Mouse (Mus musculus): ENCODE results near the gene Zdhhc5. TPM values are rescaled to one million over a fixed set of nuclear protein-coding genes. Genes with fewer than 3 reads are reported as not detected.

Gene Zdhhc5
- polyA plus RNA-seq, 1 experiment, result 61.8 TPM

GRCm38 (mm10) chr2:84647051-84647568 is 67.9 kb downstream of the Zdhhc5 start:
- no peak for DNase-seq (ENCODE audit: low read depth)

GRCm38 (mm10) chr2:84646138-84646537 is 68.8 kb downstream of the Zdhhc5 start:
- DNase-seq (ENCODE audit: low read depth), result no peak

- no peak for DNase-seq (ENCODE audit: low read depth)
Observed at GRCm38 (mm10) chr2:84640833-84641232, 74.1 kb downstream of the Zdhhc5 start.

GRCm38 (mm10) chr2:84638428-84639220 is 76.4 kb downstream of the Zdhhc5 start:
- no peak for DNase-seq (ENCODE audit: low read depth)

Other genes starting within 250 kb of the Zdhhc5 start
- gene Tfpi, start 238.4 kb downstream of the Zdhhc5 start, polyA plus RNA-seq (2012; rRNA removed), result 6.9 and 8.0 TPM in 2 replicates
- 64.2 and 70.1 TPM in 2 replicates for gene Ctnnd1, start 64.4 kb downstream of the Zdhhc5 start, polyA plus RNA-seq (2012; rRNA removed)
- not detected in 2 replicates for gene Btbd18, start 56.1 kb downstream of the Zdhhc5 start, polyA plus RNA-seq (2012; rRNA removed)
- 40.7 and 40.9 TPM in 2 replicates for gene Selenoh, start 44.4 kb downstream of the Zdhhc5 start, polyA plus RNA-seq (2012; rRNA removed)
- gene Gm28635, start 37.1 kb downstream of the Zdhhc5 start, polyA plus RNA-seq (2012; rRNA removed), result not detected in 2 replicates
- 11.7 and 15.3 TPM in 2 replicates for gene Med19, start 36.8 kb downstream of the Zdhhc5 start, polyA plus RNA-seq (2012; rRNA removed)
- gene Tmx2, start 36.0 kb downstream of the Zdhhc5 start, polyA plus RNA-seq (2012; rRNA removed), result 93.5 and 97.4 TPM in 2 replicates
- 16.8 and 18.8 TPM in 2 replicates for gene Clp1, start 12.2 kb upstream of the Zdhhc5 start, polyA plus RNA-seq (2012; rRNA removed)
- 1.4 and 1.7 TPM in 2 replicates for gene Ypel4, start 18.9 kb upstream of the Zdhhc5 start, polyA plus RNA-seq (2012; rRNA removed)
- gene Gm19426, start 28.5 kb upstream of the Zdhhc5 start, polyA plus RNA-seq (2012; rRNA removed), result 3.0 and 3.5 TPM in 2 replicates
- gene Serping1, start 60.3 kb upstream of the Zdhhc5 start, polyA plus RNA-seq (2012; rRNA removed), result 547 and 588 TPM in 2 replicates
- gene Ube2l6, start 83.6 kb upstream of the Zdhhc5 start, polyA plus RNA-seq (2012; rRNA removed), result 24.8 and 26.9 TPM in 2 replicates
- gene Smtnl1, start 107.5 kb upstream of the Zdhhc5 start, polyA plus RNA-seq (2012; rRNA removed), result not detected in 2 replicates
- gene Timm10, start 111.8 kb upstream of the Zdhhc5 start, polyA plus RNA-seq (2012; rRNA removed), result 30.8 and 47.1 TPM in 2 replicates
- 16.9 and 21.9 TPM in 2 replicates for gene Slc43a1, start 123.7 kb upstream of the Zdhhc5 start, polyA plus RNA-seq (2012; rRNA removed)
- gene Rtn4rl2, start 171.5 kb upstream of the Zdhhc5 start, polyA plus RNA-seq (2012; rRNA removed), result 7.6 and 8.4 TPM in 2 replicates
- gene Slc43a3, start 221.4 kb upstream of the Zdhhc5 start, polyA plus RNA-seq (2012; rRNA removed), result 88.9 and 136 TPM in 2 replicates

Measured in gonadal fat pad, adult 2 months (tissue).